Mouse (Mus musculus) frontal cortex, postnatal 14 days (tissue): ENCODE data around the gene Zfp827.

Experiments
- DNase-seq, 2 experiments: peaks; one replicate each; pipeline ENCODE4 v3.0.0; 2022; ENCODE audit warnings: low spot score in 2 of 2

The Zfp827 gene

GRCm38 (mm10) chr8:79027977-79028487 is at the start of gene Zfp827:
TSS of gene Zfp827 (plus strand) at chr8:79028437.
- peak; percentile 48 to 70 for DNase-seq

GRCm38 (mm10) chr8:79004341-79004740 is 23.9 kb upstream of the Zfp827 start:
- no peak for DNase-seq

DNA sequence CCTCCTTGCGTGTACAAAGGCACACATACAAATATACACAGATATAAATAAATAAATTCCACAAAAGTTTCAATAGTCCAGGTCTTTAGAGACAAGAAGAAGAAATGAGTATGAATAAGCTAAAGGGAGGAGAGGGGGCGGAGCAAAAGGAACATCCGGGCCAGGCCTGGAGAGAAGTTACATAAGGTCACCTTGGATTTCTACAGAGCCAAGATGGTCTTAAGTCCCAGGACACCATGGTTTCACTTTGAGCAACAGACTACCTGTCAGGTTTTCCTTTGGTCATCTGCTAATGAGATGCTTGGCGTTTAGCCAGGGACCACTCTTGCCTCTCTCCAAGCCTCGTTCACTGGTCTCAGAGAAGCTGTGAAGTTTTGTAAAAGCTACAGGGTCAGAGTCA is 13.2 kb upstream of the Zfp827 start:
- DNase-seq = no peak

GRCm38 (mm10) chr8:79016076-79016475 is 12.2 kb upstream of the Zfp827 start:
- no peak for DNase-seq

DNA sequence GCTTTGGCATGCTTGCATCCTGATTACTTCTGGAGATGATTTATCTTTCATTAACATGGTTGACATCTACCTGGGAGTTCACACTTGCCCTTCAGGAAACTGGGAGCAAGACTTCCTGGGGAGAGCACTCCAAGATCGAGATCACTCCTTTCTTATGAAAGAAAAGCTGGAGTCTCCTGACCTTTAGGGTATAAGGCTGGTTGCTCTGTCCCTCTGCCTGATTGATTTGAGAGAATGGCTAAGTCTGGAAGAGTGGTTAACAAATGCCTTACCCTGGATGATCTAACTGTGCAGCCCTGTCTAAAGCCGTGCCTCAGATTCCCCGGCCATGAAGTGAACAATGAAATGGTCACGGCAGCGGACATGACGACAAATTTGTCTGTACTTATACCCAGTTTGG is 11.7 kb upstream of the Zfp827 start:
- DNase-seq = no peak

DNA sequence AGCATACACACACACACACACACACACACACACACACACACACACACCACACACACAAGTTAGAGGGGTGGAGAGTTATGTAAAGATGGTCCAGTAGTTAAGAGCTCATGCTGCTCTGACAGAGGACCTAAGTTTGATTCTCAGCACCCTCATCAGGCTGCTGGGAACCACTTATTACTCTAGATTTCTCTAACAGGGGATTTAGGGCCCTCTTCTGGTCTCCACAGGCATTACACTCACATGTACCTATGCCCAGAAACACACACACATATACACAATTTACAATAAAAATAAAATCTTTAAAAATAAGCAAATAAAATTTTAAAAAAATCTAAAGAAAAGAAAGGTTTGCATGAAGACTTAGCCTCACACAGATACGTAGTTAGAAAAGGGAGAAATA is 4.3 kb upstream of the Zfp827 start:
- DNase-seq = no peak

- DNase-seq = no peak
Observed at GRCm38 (mm10) chr8:79027319-79027718, 918 bp upstream of the Zfp827 start.

DNA sequence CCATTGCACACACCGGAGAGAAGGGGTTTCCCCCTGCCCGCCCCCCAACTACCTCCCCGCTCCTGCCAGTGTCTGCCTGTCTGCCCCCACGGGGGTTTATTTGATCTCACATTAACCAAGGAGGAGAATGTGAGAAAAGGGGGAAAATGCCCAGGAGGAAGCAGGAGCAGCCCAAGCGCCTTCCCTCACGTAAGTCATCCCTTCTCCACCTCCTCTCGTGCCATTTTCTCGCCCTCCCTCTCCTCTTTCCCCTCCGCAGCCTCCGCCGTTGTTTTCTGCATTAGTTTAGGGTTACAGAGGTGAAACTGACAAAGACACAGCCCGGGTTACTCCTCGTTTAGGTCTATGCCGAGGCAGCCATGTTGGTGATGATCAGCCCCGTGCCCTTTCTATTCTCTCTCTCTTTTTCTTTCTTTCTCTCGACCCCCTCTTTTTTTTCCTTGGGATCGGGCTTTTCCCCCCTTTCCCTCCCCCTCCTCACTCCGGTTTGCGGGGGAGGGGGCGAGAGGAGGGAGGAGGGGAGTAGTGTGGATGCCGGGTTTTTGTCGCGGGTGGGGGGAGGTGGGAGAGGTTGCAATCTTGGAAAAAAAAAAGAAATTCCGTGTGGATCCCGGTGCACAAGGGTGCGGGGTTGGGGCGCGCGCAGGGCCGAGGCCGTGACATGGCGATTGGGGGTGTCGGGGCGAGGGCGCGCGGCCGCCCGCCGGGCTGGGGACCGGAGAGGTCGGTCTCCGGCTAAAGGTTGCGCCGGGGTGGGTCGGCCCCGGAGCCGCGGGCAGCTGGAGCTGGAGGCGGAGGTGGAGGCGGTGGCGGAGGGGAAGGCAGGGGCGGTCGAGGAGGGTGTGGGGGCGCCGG is 531 bp downstream of the Zfp827 start:
- DNase-seq = peak; percentile 18 to 38

DNA sequence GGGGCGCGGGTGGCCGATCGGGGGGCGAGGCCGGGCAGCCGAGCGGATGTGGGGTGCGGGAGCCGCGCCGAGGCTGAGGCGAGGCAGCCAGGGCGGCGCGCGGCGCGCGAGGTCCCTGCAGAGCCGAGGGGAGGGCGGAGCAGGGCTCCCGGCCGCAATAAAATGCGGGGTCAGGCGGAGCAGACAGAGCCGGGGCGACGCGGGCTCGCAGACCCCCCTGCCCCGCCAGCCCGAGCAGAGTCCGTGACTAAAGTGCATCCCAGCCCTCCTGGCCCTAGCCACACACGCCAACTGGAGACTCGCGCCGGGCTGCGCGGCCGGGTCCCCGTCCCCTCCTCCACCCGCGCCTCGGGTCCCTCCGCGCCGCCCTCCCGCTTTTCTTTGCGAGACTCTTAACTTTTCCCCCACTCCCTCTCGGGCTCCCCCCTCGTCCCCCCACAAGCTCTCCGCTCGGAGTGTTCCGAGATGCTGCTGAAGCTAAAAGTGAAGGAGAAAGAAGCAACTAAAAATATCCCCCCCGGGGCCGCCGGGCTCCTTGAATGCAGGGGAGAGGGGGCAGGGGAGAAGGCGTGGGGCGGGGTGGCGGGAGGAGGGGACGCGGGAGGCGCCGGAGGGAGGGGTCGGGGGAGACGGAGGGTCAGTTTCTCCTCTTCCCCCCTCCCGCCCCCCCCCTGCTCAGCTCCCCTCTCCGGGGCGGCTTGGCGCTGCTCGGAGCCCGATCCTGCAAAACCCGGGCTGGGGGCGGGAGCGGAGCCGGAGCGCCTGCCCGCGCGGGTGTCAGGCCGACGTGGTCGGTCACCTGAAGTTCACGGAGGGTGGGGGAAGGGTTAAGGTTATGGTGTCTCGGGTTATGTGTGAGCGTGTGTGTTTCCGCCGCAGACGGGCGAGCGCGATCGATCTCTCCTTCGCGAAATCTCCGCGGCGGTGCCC is 1.4 kb downstream of the Zfp827 start:
- DNase-seq = peak; percentile 60 to 67

GRCm38 (mm10) chr8:79030326-79031265 is 2.4 kb downstream of the Zfp827 start:
- DNase-seq = peak; percentile 38 to 46

DNA sequence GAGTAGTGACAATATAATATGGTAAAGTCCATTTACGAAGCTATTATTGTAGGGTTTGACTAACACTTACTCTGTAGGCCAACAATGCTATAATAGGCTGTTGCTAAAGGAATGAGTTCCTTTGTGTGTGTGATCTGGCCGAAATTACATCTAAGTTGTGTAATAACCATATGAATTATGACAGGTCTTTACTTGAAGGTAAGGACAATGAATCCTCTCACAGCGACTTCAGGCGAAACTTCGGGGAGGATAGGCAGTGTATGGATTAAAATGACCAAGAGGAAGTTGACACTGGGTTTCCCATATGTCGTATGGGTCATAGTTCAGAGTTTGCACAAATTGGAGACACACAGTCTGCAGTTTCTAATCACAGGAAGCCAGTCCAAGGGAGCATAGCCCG is 9.3 kb downstream of the Zfp827 start:
- no peak for DNase-seq

- DNase-seq = no peak
Observed at GRCm38 (mm10) chr8:79037991-79038390, 9.8 kb downstream of the Zfp827 start.

DNA sequence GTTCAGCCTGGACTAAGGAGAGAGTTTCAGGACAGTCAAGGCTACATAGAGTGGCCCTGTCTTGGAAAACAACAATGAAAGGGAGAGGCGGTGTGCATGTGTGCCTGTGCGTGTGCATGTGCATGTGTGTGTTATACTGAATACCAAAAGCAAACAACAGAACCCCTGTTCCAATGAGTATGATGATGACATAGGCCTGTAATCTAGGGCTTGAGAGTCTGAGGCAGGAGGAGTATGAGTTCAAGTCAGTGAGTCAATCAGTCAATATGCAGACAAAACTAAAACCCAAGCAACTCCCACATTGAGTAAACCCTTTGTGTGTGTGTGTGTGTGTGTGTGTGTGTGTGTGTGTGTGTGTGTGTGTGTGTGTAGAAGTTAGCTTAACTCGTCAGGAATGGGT is 13.2 kb downstream of the Zfp827 start:
- DNase-seq = no peak

DNA sequence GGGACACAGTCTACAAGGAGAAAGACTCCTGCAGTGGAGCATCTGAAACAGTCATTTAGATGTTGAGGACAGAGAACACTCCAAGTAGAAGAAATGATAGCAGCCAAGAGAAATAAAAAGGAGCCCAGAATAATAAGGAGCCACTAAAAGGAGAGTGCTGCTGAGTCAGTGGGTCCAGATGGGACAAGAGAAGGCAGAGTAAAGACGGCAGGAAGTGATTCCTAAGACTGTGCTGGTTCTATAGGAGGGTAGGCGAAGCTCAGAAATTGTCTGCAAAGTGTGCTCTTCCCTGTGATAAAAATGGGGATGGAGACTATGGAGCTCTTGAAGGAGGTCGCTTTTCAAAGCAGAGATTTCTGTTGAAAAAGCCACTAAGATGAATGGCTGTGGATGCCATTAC is 14.0 kb downstream of the Zfp827 start:
- DNase-seq = no peak

GRCm38 (mm10) chr8:79044673-79045072 is 16.4 kb downstream of the Zfp827 start:
- no peak for DNase-seq

- DNase-seq = no peak
Observed at GRCm38 (mm10) chr8:79046659-79047058, 18.4 kb downstream of the Zfp827 start.

DNA sequence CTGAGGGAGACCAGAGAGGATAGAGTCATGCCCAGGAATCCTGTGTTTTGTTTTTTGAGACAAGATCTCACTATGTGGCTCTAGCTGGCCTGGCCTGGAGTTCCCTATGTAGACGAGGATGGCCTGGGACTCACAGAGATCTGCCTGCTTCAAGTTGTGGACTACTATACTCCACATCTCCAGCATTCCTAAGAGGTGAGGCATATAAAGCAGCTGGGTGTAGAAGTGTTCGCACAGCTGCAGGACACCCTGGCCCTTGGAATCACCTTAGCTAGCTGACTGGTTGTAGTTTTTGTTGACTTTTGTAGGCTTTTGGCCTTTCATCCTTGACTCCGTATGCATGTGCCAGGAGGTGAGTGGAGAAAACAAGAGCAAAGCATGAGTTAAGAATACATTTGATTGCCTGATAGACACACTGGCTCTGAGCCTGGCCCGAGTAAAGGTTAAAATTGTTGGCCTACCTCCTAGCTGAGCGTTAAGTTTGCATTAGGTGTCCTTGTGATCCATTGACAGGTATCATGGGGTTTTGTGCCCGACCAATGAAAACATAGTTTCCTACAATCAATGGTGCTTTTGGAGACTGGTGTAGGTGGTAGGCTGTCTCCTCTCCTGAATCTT is 20.3 kb downstream of the Zfp827 start:
- DNase-seq = no peak

- no peak for DNase-seq
Observed at GRCm38 (mm10) chr8:79054222-79054621, 26.0 kb downstream of the Zfp827 start.

DNA sequence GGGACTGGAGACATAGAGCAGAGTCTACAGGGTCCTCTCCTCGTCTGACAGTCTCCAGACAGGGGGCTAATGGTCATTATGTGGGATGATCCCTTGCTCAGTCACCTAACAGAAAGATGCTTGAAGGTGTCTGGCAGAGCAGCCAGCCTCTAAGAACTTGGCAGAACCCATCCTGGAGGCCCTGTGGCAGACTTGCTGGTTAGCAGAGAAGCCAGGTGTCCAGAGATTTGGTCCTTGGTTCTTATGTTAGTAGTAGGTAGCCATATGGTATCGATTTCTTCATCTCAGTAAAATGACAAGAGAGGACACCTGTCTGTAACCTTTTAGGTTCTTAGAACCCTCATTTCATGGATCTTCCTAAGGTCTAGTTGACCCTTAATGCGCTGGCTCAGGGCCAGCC is 28.9 kb downstream of the Zfp827 start:
- no peak for DNase-seq

- no peak for DNase-seq
Observed at GRCm38 (mm10) chr8:79059361-79059760, 31.1 kb downstream of the Zfp827 start.
